Mouse (Mus musculus) limb, embryonic 10.5 days (tissue): ENCODE data around the gene Obscn. TPM values are rescaled to one million over a fixed set of nuclear protein-coding genes. Genes with fewer than 3 reads are reported as not detected.
"Not testable (repeated sequence)": the region's sequence is repeated elsewhere in the genome, so short reads cannot be mapped to it uniquely, and the experiment has no call there.

Experiments used
- DNase-seq: peaks from one replicate; pipeline ENCODE4 v3.0.0-alpha.2; 2017; ENCODE audit warnings: low spot score
- H3K27ac ChIP-seq: fragments of 300-500 bp; sonication (generic); 2 replicates; pipeline ENCODE4 v1.5.1; 2016; ENCODE audit warnings: mild to moderate bottlenecking
- H3K27me3 ChIP-seq: fragments of 300-500 bp; sonication (generic); 2 replicates; pipeline ENCODE4 v1.6.1; 2016; ENCODE audit warnings: low read depth, mild to moderate bottlenecking; ENCODE audit not compliant: poor library complexity, severe bottlenecking
- H3K36me3 ChIP-seq: fragments of 300-500 bp; sonication (generic); 2 replicates; pipeline ENCODE4 v1.6.1; 2016; ENCODE audit warnings: mild to moderate bottlenecking, moderate library complexity
- H3K4me1 ChIP-seq: fragments of 300-500 bp; sonication (generic); 2 replicates; pipeline ENCODE4 v1.6.1; 2016
- H3K4me3 ChIP-seq: fragments of 300-500 bp; sonication (generic); 2 replicates; pipeline ENCODE4 v1.5.1; 2016; ENCODE audit warnings: mild to moderate bottlenecking, moderate library complexity
- H3K9me3 ChIP-seq: fragments of 300-500 bp; sonication (generic); replicated peaks from 2 replicates; pipeline ENCODE4 v1.6.1; 2016; ENCODE audit warnings: mild to moderate bottlenecking
- WGBS: fragments of 180-500 bp; shearing (Covaris S2); methylation state at CpG from one replicate; pipeline ENCODE4 v1.1.7; 2016; 5-methylcytosine and 5-hydroxymethylcytosine counted together
- polyA plus RNA-seq: library from polyadenylated mRNA; unstranded; fragments of >200 nt; fragmentation: Nextera tagmentation; extraction: Ambion mirVana; gene quantifications from 2 replicates; pipeline ENCODE4 v1.2.1, GENCODE M21; 2016

Gene Obscn
- polyA plus RNA-seq, 1 experiment from 2014 or later = 0.13 TPM

- DNase-seq = no peak
- H3K27ac ChIP-seq = no peak overlapping the region
- peaks cover 58% of the 10 kb centered on the region for H3K27me3 ChIP-seq
- H3K9me3 ChIP-seq = no peaks in the 10 kb centered on the region
- WGBS = 91% methylated on average over 5 of the region's 5 CpGs
- H3K4me1 ChIP-seq = peaks cover 38% of the 10 kb centered on the region
- H3K36me3 ChIP-seq = peaks cover 10% of the 10 kb centered on the region
- no peak overlapping the region for H3K4me3 ChIP-seq
These were observed 178.8 kb downstream of the Obscn start for GRCm38 (mm10) chr11:58957226-58957914.

GRCm38 (mm10) chr11:58955868-58956257 is 180.3 kb downstream of the Obscn start:
- 57% methylated on average over 8 of the region's 8 CpGs for WGBS
- peaks cover 10% of the 10 kb centered on the region for H3K36me3 ChIP-seq

GRCm38 (mm10) chr11:58955143-58955867 is 180.9 kb downstream of the Obscn start:
- peaks cover 61% of the 10 kb centered on the region for H3K27me3 ChIP-seq
- peaks cover 10% of the 10 kb centered on the region for H3K36me3 ChIP-seq
- peak overlapping the region; percentile 92 for H3K27ac ChIP-seq
- H3K9me3 ChIP-seq = no peaks in the 10 kb centered on the region
- DNase-seq = no peak
- H3K4me1 ChIP-seq = peaks cover 38% of the 10 kb centered on the region
- WGBS = 1% methylated on average over 20 of the region's 20 CpGs
- H3K4me3 ChIP-seq = peak overlapping the region; percentile 72

More at GRCm38 (mm10) chr11:58955868-58956257, 180.3 kb downstream of the Obscn start:
- DNase-seq = no peak
- Histone ChIP-seq H3K27ac (peak overlapping the region; percentile 92), H3K9me3 (no peaks in the 10 kb centered on the region), H3K4me3 (peak overlapping the region; percentile 72), H3K27me3 (peaks cover 58% of the 10 kb centered on the region), H3K4me1 (peaks cover 38% of the 10 kb centered on the region)

- Histone ChIP-seq H3K9me3 (no peaks in the 10 kb centered on the region), H3K4me3 (peak within 1 kb of the TSS; percentile 72), H3K27ac (peak within 1 kb of the TSS; percentile 92), H3K4me1 (peaks cover 34% of the 10 kb centered on the region), H3K27me3 (peaks cover 68% of the 10 kb centered on the region), H3K36me3 (peaks cover 10% of the 10 kb centered on the region)
- DNase-seq = peak; percentile 82
- WGBS = under 1% methylated on average over 49 of the region's 49 CpGs
These were observed 181.6 kb downstream of the Obscn start, which contains the start of the genes Hist3h2a and Trim17 for GRCm38 (mm10) chr11:58954420-58955142. Gene Hist3h2a (plus strand): TSS chr11:58954685. Gene Trim17 (plus strand): TSS chr11:58954685.

GRCm38 (mm10) chr11:58954170-58954419 is 182.1 kb downstream of the Obscn start:
- under 1% methylated on average over 17 of the region's 17 CpGs for WGBS
- Histone ChIP-seq H3K36me3 (peaks cover 10% of the 10 kb centered on the region), H3K27ac (peak overlapping the region; percentile 92), H3K27me3 (peaks cover 72% of the 10 kb centered on the region), H3K4me3 (peak overlapping the region; percentile 72), H3K4me1 (peaks cover 36% of the 10 kb centered on the region)
- DNase-seq = peak; percentile 62
- not testable (repeated sequence) for H3K9me3 ChIP-seq

- Histone ChIP-seq H3K4me3 (peak overlapping the region; percentile 72), H3K4me1 (peaks cover 38% of the 10 kb centered on the region), H3K27ac (peak overlapping the region; percentile 92), H3K36me3 (peaks cover 10% of the 10 kb centered on the region), H3K27me3 (peaks cover 72% of the 10 kb centered on the region), H3K9me3 (no peaks in the 10 kb centered on the region)
- WGBS = 2% methylated on average over 33 of the region's 33 CpGs
- DNase-seq = peak; percentile 68
These were observed 182.6 kb downstream of the Obscn start for GRCm38 (mm10) chr11:58953351-58954169.

GRCm38 (mm10) chr11:58951210-58951609 is 185.0 kb downstream of the Obscn start:
- Histone ChIP-seq H3K9me3 (no peaks in the 10 kb centered on the region), H3K27ac (no peak overlapping the region), H3K4me1 (peaks cover 32% of the 10 kb centered on the region), H3K27me3 (peaks cover 76% of the 10 kb centered on the region), H3K4me3 (no peak overlapping the region), H3K36me3 (no peaks in the 10 kb centered on the region)
- no peak for DNase-seq
- 88% methylated on average over 5 of the region's 5 CpGs for WGBS

- Histone ChIP-seq H3K9me3 (no peaks in the 10 kb centered on the region), H3K4me3 (peak overlapping the region; percentile 46), H3K4me1 (peaks cover 24% of the 10 kb centered on the region), H3K36me3 (no peaks in the 10 kb centered on the region), H3K27ac (peak overlapping the region; percentile 50; the same call in 1 of the 2 replicates), H3K27me3 (peaks cover 90% of the 10 kb centered on the region)
- no peak for DNase-seq
- WGBS = 12% methylated on average over 20 of the region's 20 CpGs
These were observed 186.4 kb downstream of the Obscn start for GRCm38 (mm10) chr11:58949480-58950431.

GRCm38 (mm10) chr11:58948542-58949479 is 187.4 kb downstream of the Obscn start, which contains the start of gene Hist3h2ba:
Gene Hist3h2ba (plus strand): TSS chr11:58948920.
- under 1% methylated on average over 48 of the region's 48 CpGs for WGBS
- Histone ChIP-seq H3K36me3 (no peaks in the 10 kb centered on the region), H3K4me1 (peaks cover 22% of the 10 kb centered on the region), H3K27me3 (peaks cover 98% of the 10 kb centered on the region), H3K27ac (peak within 1 kb of the TSS; percentile 79), H3K4me3 (peak within 1 kb of the TSS; percentile 46), H3K9me3 (no peaks in the 10 kb centered on the region)
- DNase-seq = peak; percentile 66

GRCm38 (mm10) chr11:58947798-58948528 is 188.2 kb downstream of the Obscn start:
- H3K4me1 ChIP-seq = peaks cover 13% of the 10 kb centered on the region
- H3K27me3 ChIP-seq = peaks cover 92% of the 10 kb centered on the region
- H3K9me3 ChIP-seq = no peaks in the 10 kb centered on the region
- H3K4me3 ChIP-seq = peak overlapping the region; percentile 46
- no peaks in the 10 kb centered on the region for H3K36me3 ChIP-seq
- DNase-seq = no peak
- WGBS = 22% methylated on average over 23 of the region's 23 CpGs
- peak overlapping the region; percentile 79 for H3K27ac ChIP-seq
